Mouse (Mus musculus): ENCODE data around the gene Krtap13. TPM values are rescaled to one million over a fixed set of nuclear protein-coding genes. Genes with fewer than 3 reads are reported as not detected.
"Not testable (repeated sequence)": the region's sequence is repeated elsewhere in the genome, so short reads cannot be mapped to it uniquely, and the experiment has no call there.

Krtap13 gene
- not detected in 2 replicates for polyA plus RNA-seq (2011; ENCODE audit: insufficient read depth, insufficient read length, low replicate concordance, missing spikeins)

DNA sequence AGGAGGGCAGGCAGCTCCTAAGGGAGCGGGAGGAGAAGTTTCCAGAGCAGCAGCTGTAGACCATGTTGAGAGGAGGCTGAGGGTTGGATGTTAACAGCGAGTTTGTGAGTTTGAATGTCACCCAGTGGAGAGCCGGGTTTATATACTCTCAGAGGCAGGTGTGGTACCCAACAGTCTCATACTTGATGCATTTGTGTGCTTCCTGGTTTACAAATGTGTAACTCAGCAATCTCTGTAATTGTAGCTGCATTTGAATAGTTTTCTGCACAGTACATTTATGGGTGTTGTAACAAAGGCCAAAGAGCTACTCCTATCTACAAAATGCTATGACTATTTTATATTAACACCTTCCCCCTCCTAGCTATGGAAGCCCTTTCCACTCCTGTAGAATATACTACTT is at the start of gene Krtap13:
Gene Krtap13, minus strand, starts transcription at position 101 of the 400 bp plus-strand sequence.
- WGBS, result 86% methylated on average over 3 of the region's 3 CpGs
- H3K4me3 ChIP-seq (replicated peaks; ENCODE audit: control insufficient read depth, low read depth, low read length); H3K4me1 ChIP-seq (ENCODE audit: control insufficient read depth, insufficient read depth, low read length); H3K27ac ChIP-seq (ENCODE audit: control insufficient read depth, insufficient read depth, low read depth, low read length, poor library complexity): not testable (repeated sequence)

DNA sequence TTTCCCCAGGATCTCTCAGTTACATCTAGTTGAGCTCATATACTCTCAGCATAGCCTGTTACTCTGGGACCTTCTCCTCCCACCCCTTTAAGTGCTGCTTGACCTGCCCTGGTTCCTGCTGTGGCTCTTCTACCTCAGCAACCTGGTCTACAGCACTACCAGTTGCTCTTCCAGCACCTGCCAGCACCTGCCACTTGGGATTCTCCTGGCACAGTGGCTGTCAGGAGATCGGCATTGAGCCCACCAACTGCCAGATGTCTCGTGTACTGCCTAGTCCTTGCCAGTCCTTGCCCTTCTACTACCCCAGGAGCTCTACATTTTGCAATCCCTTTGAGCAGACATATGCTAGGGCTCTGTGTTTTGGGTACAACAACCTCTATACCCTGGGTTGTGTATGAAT is 35.4 kb upstream of the Krtap13 start:
- H3K27ac ChIP-seq (ENCODE audit: control insufficient read depth, insufficient read depth, low read depth, low read length, poor library complexity), result no peak overlapping the region
- no peak for TF ChIP-seq POLR2A (IDR thresholded peaks at IDR 0.05; ENCODE audit: borderline replicate concordance, control insufficient read depth, low read depth, low read length)
- no peak for TF ChIP-seq CTCF (IDR thresholded peaks at IDR 0.05; ENCODE audit: control insufficient read depth, insufficient read depth, low read length)
- WGBS, result 60% methylated on average over 2 of the region's 2 CpGs
- H3K4me3 ChIP-seq (replicated peaks; ENCODE audit: control insufficient read depth, low read depth, low read length), result no peak overlapping the region
- no peaks in the 10 kb centered on the region for H3K4me1 ChIP-seq (ENCODE audit: control insufficient read depth, insufficient read depth, low read length)

DNA sequence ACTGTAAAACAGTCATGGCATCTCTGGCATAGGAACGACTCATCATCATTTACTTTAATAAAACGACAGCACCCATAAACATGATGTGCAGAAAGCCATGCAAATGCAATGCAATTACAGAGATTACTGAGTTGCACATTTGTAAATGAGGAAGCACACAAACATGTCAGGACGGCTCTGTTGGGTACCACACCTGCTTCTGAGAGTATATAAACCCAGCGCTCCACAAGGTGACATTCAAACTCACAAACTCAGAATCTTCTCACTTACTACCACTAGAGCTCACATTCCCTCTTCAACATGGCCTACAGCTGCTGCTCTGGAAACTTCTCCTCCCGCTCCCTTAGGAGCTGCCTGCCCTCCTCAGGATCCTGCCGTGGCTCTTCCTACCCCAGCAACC is 26.2 kb upstream of the Krtap13 start, which contains the start of gene Gm5965:
Gene Gm5965, plus strand, starts transcription at position 301 of the 400 bp plus-strand sequence.
- TF ChIP-seq POLR2A (IDR thresholded peaks at IDR 0.05; ENCODE audit: borderline replicate concordance, control insufficient read depth, low read depth, low read length) (no peak), CTCF (IDR thresholded peaks at IDR 0.05; ENCODE audit: control insufficient read depth, insufficient read depth, low read length) (no peak)
- no peak within 1 kb of the TSS for H3K4me3 ChIP-seq (replicated peaks; ENCODE audit: control insufficient read depth, low read depth, low read length)
- H3K27ac ChIP-seq (ENCODE audit: control insufficient read depth, insufficient read depth, low read depth, low read length, poor library complexity), result no peak within 1 kb of the TSS
- no peaks in the 10 kb centered on the region for H3K4me1 ChIP-seq (ENCODE audit: control insufficient read depth, insufficient read depth, low read length)
- WGBS, result 79% methylated on average over 6 of the region's 6 CpGs

DNA sequence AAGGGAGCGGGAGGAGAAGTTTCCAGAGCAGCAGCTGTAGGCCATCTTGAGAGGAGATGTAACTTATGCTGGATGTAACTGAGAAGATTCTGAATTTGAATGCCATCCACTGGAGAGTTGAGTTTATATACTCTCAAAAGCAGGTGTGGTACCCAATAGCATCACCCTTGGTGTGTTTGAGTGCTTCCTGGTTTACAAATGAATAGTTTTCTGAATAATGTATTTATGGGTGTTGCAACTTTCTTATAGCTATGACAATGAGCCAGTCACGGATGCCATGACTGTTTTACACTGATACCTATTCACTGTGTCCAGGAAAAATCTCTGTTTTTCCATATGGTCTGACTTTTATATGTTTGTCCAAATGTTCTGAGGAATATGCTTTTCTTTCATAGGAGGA is 22.7 kb upstream of the Krtap13 start, which contains the start of gene 2310057N15Rik:
Gene 2310057N15Rik, minus strand, starts transcription at position 101 of the 400 bp plus-strand sequence.
- Histone ChIP-seq H3K4me3 (replicated peaks; ENCODE audit: control insufficient read depth, low read depth, low read length) (no peak within 1 kb of the TSS), H3K4me1 (ENCODE audit: control insufficient read depth, insufficient read depth, low read length) (no peaks in the 10 kb centered on the region), H3K27ac (ENCODE audit: control insufficient read depth, insufficient read depth, low read depth, low read length, poor library complexity) (no peak within 1 kb of the TSS)
- TF ChIP-seq CTCF (IDR thresholded peaks at IDR 0.05; ENCODE audit: control insufficient read depth, insufficient read depth, low read length), result no peak
- TF ChIP-seq POLR2A (IDR thresholded peaks at IDR 0.05; ENCODE audit: borderline replicate concordance, control insufficient read depth, low read depth, low read length), result no peak
- 67% methylated on average over 2 of the region's 2 CpGs for WGBS

DNA sequence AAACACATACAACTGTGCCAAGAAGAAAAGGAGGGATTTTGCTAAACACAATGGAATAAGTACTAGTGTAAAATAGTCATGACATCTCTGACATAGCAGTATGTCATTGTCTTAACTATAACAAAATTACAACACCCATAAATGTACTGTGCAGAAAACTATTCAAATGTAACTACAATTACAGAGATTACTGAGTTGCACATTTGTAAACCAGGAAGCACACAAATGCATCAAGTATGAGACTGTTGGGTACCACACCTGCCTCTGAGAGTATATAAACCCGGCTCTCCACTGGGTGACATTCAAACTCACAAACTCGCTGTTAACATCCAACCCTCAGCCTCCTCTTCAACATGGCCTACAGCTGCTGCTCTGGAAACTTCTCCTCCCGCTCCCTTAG is 7.1 kb upstream of the Krtap13 start, which contains the start of gene 2310034C09Rik:
Gene 2310034C09Rik, plus strand, starts transcription at position 301 of the 400 bp plus-strand sequence.
- H3K27ac ChIP-seq (ENCODE audit: control insufficient read depth, insufficient read depth, low read depth, low read length, poor library complexity); H3K4me1 ChIP-seq (ENCODE audit: control insufficient read depth, insufficient read depth, low read length); H3K4me3 ChIP-seq (replicated peaks; ENCODE audit: control insufficient read depth, low read depth, low read length): not testable (repeated sequence)
- WGBS, result 77% methylated on average over 3 of the region's 3 CpGs

DNA sequence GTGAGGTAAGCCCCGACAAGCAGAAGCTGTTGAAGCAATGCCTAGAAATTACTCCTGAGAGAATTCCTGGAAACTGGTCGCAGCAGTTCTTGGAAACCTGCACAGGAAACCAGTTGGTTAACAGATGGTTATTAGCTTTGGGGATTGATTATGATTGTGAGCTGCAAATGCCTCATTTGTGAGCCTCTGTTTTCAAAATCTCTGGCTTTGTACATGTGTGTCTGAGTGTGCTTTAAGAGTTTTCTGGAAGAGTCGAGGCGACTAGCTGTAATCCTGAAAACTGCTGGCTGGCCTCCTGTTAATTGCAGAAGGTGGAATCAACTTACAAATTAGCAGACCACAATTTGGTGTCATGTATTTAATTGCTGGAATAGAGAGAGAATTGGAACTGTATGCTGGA is 3.5 kb downstream of the Krtap13 start:
- TF ChIP-seq CTCF (IDR thresholded peaks at IDR 0.05; ENCODE audit: control insufficient read depth, insufficient read depth, low read length) (no peak), POLR2A (IDR thresholded peaks at IDR 0.05; ENCODE audit: borderline replicate concordance, control insufficient read depth, low read depth, low read length) (no peak)
- no peak overlapping the region for H3K27ac ChIP-seq (ENCODE audit: control insufficient read depth, insufficient read depth, low read depth, low read length, poor library complexity)
- H3K4me3 ChIP-seq (replicated peaks; ENCODE audit: control insufficient read depth, low read depth, low read length), result no peak overlapping the region
- 50% methylated on average over 4 of the region's 4 CpGs for WGBS
- no peaks in the 10 kb centered on the region for H3K4me1 ChIP-seq (ENCODE audit: control insufficient read depth, insufficient read depth, low read length)

DNA sequence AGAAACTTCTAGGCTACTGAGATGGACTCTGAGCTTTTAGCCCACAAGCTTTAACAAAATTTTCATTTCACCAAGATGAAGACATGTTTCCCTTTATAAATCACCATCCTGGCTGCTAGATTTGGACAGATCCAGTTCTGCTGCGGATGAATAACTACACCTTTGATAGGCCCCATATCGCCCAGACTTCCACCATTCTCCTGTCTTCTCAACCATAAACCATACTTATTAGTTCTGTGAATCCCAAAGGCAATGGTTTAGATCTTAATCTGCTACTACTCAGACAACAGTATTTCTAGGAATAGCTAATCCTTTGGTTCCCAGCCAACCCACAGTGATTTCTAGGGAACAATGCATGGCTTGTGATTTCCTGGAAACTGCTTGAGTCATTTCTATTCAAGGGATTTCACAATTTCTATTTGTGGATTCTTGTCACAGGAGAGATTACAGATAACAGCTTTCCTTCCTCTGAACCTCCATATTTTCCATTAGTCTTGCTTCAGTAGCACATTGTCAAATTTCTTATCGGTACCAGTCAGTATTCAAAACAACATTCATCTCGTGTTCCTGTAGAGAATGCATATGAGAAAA is 6.6 kb downstream of the Krtap13 start:
- H3K4me3 ChIP-seq (replicated peaks; ENCODE audit: control insufficient read depth, low read depth, low read length), result no peak overlapping the region
- H3K27ac ChIP-seq (ENCODE audit: control insufficient read depth, insufficient read depth, low read depth, low read length, poor library complexity), result no peak overlapping the region
- no peaks in the 10 kb centered on the region for H3K4me1 ChIP-seq (ENCODE audit: control insufficient read depth, insufficient read depth, low read length)
- TF ChIP-seq POLR2A (IDR thresholded peaks at IDR 0.05; ENCODE audit: borderline replicate concordance, control insufficient read depth, low read depth, low read length) (no peak), CTCF (IDR thresholded peaks at IDR 0.05; ENCODE audit: control insufficient read depth, insufficient read depth, low read length) (no peak)
- WGBS, result 55% methylated on average over 4 of the region's 4 CpGs

DNA sequence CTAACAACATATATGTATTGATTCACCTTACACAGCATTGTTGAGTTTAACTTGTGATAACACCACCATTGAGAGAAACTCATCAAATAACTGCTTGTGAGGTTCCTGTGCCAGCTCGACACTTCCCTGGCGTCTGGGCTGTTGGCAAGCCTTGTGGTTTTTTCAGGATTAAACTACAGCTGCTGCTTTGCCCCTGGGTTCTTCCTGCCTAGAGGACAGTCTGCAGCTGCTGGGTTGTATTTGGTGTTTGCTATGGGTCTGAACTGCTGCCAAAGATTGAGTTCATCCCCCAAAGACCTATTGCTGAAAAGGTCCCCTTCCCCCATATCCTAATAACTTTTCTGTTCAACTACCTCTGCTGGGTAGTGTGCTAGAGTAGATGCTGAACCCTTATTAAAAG is 16.0 kb downstream of the Krtap13 start:
- H3K27ac ChIP-seq (ENCODE audit: control insufficient read depth, insufficient read depth, low read depth, low read length, poor library complexity), result no peak overlapping the region
- no peaks in the 10 kb centered on the region for H3K4me1 ChIP-seq (ENCODE audit: control insufficient read depth, insufficient read depth, low read length)
- no peak for TF ChIP-seq POLR2A (IDR thresholded peaks at IDR 0.05; ENCODE audit: borderline replicate concordance, control insufficient read depth, low read depth, low read length)
- no peak for TF ChIP-seq CTCF (IDR thresholded peaks at IDR 0.05; ENCODE audit: control insufficient read depth, insufficient read depth, low read length)
- WGBS, result 39% methylated on average over 2 of the region's 2 CpGs
- no peak overlapping the region for H3K4me3 ChIP-seq (replicated peaks; ENCODE audit: control insufficient read depth, low read depth, low read length)

DNA sequence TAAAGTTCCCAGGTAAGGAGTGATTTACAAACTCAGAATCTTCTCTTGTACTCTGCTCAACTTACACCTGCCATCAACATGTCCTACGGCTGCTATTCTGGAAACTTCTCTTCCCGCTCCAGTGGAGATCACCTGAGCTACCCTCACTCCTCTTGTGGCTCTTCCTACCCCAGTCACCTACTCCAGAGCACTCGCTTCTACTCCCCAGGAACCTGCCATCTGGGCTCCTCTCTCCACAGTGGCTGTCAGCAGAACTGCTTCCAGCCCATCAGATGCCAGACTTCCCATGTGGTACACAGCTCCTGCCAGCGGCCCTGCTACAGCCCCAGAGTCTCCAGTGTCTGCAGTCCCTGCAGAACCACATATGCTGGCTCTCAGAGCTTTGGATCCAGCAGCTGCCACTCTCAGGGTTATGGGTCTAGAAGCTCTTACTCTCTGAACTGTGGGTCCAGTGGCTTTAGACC is 22.6 kb downstream of the Krtap13 start, which contains the start of gene Krtap13-1:
Gene Krtap13-1, plus strand, starts transcription at position 51 of the 464 bp plus-strand sequence.
- no peak within 1 kb of the TSS for H3K27ac ChIP-seq (ENCODE audit: control insufficient read depth, insufficient read depth, low read depth, low read length, poor library complexity)
- TF ChIP-seq POLR2A (IDR thresholded peaks at IDR 0.05; ENCODE audit: borderline replicate concordance, control insufficient read depth, low read depth, low read length) (no peak), CTCF (IDR thresholded peaks at IDR 0.05; ENCODE audit: control insufficient read depth, insufficient read depth, low read length) (no peak)
- H3K4me1 ChIP-seq (ENCODE audit: control insufficient read depth, insufficient read depth, low read length), result no peaks in the 10 kb centered on the region
- H3K4me3 ChIP-seq (replicated peaks; ENCODE audit: control insufficient read depth, low read depth, low read length), result no peak within 1 kb of the TSS
- 71% methylated on average over 4 of the region's 4 CpGs for WGBS
